Mouse (Mus musculus): Measurements from ENCODE around the gene Gpam. TPM values are rescaled to one million over a fixed set of nuclear protein-coding genes. Genes with fewer than 3 reads are reported as not detected.
"Not testable (repeated sequence)": the region's sequence is repeated elsewhere in the genome, so short reads cannot be mapped to it uniquely, and the experiment has no call there.

Gpam gene
- 26.9 and 27.1 TPM in 2 replicates for polyA plus RNA-seq (2016; fragmentation: Nextera tagmentation; extraction: Ambion mirVana)

DNA sequence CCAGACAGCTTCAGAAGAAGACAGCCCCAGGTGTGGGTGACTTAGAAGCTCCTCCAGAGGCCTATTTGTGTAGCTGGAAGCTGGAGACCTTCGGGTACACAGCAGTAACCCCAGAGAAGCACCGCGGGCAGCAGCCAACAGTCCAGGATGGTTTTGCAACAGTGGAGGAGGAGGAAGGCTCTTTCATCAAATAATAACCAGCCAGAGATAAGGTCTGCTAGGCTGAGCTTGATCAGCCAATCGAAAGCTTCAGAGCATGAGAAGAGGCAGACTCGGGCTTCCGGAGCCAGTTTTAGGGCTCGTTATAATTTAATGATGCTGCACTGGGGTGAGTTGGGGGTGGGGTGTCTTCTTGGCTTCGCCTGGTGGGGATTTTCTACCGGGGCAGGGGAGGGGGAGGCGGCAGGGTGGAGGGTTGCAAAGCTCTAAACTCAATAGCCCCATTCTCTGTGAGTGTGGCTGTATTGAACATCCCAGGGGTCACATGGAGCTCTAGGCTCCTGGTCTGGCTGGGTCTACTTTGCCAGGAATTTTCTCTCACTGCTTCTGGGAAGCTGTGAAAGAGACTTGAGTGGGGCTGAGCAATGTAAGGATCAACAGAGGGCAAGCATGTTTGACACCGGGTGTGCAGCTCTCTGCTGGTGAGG lies at the start of gene Gpam:
TSS of gene Gpam (minus strand) at position 167 of the 647 bp plus-strand sequence.
- Histone ChIP-seq H3K27ac (peak within 1 kb of the TSS; percentile 47), H3K9ac (no peak within 1 kb of the TSS; the same call in 1 of the 2 replicates), H3K36me3 (no peaks in the 10 kb centered on the region), H3K27me3 (replicated peaks) (no peaks in the 10 kb centered on the region), H3K4me1 (peaks cover 5% of the 10 kb centered on the region; the same call in 1 of the 2 replicates), H3K4me3 (peak within 1 kb of the TSS; percentile 45), H3K4me2 (peak within 1 kb of the TSS; percentile 47), H3K9me3 (replicated peaks) (no peaks in the 10 kb centered on the region)
- ATAC-seq = peak; percentile 58
- WGBS (ENCODE audit: insufficient replicate concordance) = 57% methylated on average over 11 of the region's 11 CpGs

DNA sequence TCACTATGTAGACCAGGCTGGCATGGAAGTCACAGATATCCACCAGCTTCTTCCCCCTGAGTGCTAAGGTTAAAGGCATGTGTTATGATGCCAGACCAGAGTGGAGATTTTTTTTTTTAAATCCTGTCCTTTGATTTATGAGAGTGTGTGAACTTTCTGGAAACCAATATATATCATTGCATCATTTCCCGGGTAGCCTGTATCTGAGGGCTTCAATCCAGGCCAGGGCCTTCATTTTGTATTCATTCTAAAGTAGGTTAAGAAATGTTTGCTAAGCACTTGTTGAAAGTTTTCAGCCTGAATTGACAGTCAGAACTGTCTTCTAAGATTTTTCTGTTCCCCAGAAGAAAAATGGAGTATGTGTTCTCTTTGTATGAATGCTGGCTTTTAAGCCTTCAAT lies 44.5 kb upstream of the Gpam start:
- Histone ChIP-seq H3K27me3 (replicated peaks) (no peaks in the 10 kb centered on the region), H3K9ac (no peak overlapping the region), H3K36me3 (no peaks in the 10 kb centered on the region), H3K9me3 (replicated peaks) (no peaks in the 10 kb centered on the region; the same call in 1 of the 2 replicates), H3K4me1 (no peaks in the 10 kb centered on the region), H3K27ac (no peak overlapping the region), H3K4me3 (no peak overlapping the region), H3K4me2 (no peak overlapping the region)
- ATAC-seq = no peak
- 63% methylated on average over 1 of the region's 1 CpGs for WGBS (ENCODE audit: insufficient replicate concordance)

DNA sequence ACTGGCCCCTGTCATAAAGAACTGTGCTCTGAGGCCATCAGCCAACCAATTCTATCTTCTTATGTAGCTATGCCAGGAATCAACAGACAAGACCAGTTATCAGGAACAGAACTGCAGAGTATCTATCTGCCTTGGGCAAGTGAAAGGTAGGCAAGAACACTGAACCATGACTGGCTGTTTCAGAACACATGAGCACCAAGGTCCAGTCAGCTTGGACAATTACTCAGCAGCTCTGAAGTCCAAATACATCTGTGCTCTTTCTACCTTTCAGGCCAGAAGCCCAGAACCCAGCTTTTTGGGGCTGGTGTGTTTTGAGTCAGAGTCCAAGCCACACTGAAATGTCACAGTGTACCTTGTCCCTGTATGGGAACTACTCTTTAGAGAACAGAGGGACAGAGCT lies 43.4 kb upstream of the Gpam start:
- Histone ChIP-seq H3K4me3 (no peak overlapping the region), H3K27ac (no peak overlapping the region), H3K27me3 (replicated peaks) (no peaks in the 10 kb centered on the region), H3K9ac (no peak overlapping the region), H3K4me2 (no peak overlapping the region), H3K4me1 (0 out of 2 replicates have a peak, but pooled peaks cover under 1% of the 10 kb centered on the region), H3K36me3 (no peaks in the 10 kb centered on the region), H3K9me3 (replicated peaks) (no peaks in the 10 kb centered on the region; the same call in 1 of the 2 replicates)
- ATAC-seq = no peak

DNA sequence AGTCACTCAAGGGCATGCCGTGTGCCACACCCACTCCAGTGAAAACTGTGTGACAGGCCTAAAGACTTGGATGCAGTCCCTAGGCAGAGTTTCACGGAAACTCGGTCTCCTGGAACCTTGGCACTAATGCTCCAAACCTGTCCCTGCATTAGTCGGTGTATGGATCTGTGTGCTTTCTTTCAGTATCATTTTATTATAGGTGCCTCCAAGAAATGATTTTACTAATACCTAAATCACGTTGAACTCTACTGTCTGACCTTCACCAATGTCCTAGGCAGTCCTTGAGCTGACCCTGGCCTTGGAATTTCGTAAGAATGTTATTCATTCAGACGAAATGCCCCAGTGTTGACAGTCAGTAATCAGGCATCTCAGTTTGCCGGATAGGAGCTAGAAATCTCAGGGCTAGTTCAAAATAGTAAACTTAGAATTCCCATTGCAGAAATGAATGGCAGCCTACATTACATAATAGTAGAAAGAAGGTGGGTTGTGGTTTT lies 42.2 kb upstream of the Gpam start:
- H3K27ac ChIP-seq; H3K27me3 ChIP-seq (replicated peaks); H3K4me3 ChIP-seq; H3K9me3 ChIP-seq (replicated peaks); ATAC-seq; H3K4me1 ChIP-seq; H3K4me2 ChIP-seq; H3K9ac ChIP-seq; H3K36me3 ChIP-seq: not testable (repeated sequence)
- WGBS (ENCODE audit: insufficient replicate concordance) = 65% methylated on average over 8 of the region's 8 CpGs

DNA sequence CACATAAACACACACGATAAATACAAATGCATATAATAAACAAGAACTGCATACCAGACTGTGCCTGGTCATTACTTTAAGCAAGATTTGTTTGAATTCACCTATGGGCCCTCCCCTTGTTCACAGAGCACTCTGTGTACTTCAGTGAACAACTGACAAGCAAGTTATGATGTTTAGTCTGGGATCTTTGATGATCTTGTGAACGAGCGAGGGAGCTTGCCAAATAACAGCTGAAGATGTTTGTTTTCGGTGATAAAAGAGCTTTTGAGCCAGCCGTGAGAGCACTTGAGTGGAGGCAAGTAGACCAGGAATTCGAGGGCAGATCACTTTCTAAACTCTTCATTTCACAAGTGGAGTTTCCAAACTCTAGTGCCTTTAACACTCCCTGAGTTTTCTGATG lies 41.3 kb upstream of the Gpam start:
- H3K9me3 ChIP-seq (replicated peaks) = no peaks in the 10 kb centered on the region; the same call in 1 of the 2 replicates
- no peak overlapping the region for H3K4me3 ChIP-seq
- no peaks in the 10 kb centered on the region for H3K36me3 ChIP-seq
- ATAC-seq = no peak
- peaks cover 3% of the 10 kb centered on the region; the same call in 1 of the 2 replicates for H3K4me1 ChIP-seq
- H3K4me2 ChIP-seq = no peak overlapping the region
- 63% methylated on average over 6 of the region's 6 CpGs for WGBS (ENCODE audit: insufficient replicate concordance)
- H3K27me3 ChIP-seq (replicated peaks) = no peaks in the 10 kb centered on the region
- H3K27ac ChIP-seq = no peak overlapping the region
- no peak overlapping the region for H3K9ac ChIP-seq

DNA sequence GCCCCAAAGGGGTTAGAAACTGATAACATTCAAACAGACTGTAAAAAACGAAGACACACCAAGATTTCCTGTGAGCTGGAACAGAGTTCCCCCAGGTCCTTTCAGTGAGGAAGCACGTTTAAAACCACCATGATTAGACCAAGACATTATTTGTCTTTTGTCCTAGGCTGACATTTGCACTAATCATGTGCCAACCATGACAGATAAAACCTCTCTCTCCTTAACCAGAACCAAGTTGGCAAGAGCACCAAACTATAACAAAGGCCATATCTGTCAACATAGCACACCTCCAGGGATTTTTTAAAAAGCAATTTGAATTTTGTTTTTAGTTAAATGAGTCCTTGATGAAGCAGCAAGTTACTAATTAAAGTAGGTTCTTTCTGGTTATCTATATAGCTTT lies 40.7 kb upstream of the Gpam start:
- no peak for ATAC-seq
- H3K27ac ChIP-seq = no peak overlapping the region
- H3K36me3 ChIP-seq = no peaks in the 10 kb centered on the region
- WGBS (ENCODE audit: insufficient replicate concordance) = 31% methylated on average over 2 of the region's 2 CpGs
- H3K4me3 ChIP-seq = no peak overlapping the region
- peaks cover 3% of the 10 kb centered on the region; the same call in 1 of the 2 replicates for H3K4me1 ChIP-seq
- no peak overlapping the region for H3K4me2 ChIP-seq
- no peaks in the 10 kb centered on the region; the same call in 1 of the 2 replicates for H3K9me3 ChIP-seq (replicated peaks)
- H3K27me3 ChIP-seq (replicated peaks) = no peaks in the 10 kb centered on the region
- no peak overlapping the region for H3K9ac ChIP-seq

DNA sequence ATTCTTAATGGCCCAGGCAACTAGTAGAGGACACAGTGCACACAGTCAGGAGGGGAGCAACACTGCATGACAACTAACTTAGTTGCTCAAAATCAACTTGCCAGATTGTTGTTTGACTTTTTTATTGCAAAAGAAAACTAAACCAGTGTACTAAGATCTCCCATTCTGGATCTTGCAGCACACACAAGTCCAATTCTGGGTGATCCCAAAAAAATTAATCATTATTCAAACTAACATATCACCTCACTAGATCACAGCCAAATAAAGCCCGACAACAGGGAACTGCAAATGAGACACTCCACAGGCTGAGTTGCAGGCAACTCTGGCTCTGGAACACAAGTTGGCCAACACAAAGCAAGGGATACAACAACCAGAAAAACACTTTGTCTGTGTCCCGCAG lies 39.7 kb upstream of the Gpam start:
- Histone ChIP-seq H3K27ac (no peak overlapping the region), H3K4me3 (no peak overlapping the region), H3K9me3 (replicated peaks) (no peaks in the 10 kb centered on the region; the same call in 1 of the 2 replicates), H3K9ac (no peak overlapping the region), H3K4me2 (no peak overlapping the region), H3K27me3 (replicated peaks) (no peaks in the 10 kb centered on the region), H3K4me1 (peaks cover 3% of the 10 kb centered on the region; the same call in 1 of the 2 replicates), H3K36me3 (no peaks in the 10 kb centered on the region)
- no peak for ATAC-seq
- 64% methylated on average over 2 of the region's 2 CpGs for WGBS (ENCODE audit: insufficient replicate concordance)

DNA sequence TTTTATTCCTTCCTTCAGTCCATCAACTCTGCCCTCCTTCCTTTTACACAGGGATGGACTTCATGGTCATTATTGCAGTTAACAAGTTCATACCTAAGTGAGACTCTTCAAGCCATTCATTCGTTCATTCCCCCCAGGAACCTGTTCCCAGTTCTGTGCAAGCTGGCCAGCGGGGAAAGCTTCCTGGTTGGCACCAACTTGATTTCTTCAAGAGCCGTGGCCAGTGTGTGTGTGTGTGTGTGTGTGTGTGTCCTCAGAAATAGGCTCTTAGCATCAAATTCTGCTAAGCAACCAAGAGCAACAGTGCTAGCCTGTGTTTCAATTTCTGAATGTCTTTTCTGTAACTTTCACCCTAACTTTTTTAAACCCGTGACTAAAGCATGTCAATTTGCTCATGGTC lies 38.9 kb upstream of the Gpam start:
- Histone ChIP-seq H3K27me3 (replicated peaks) (no peaks in the 10 kb centered on the region), H3K4me3 (no peak overlapping the region), H3K36me3 (no peaks in the 10 kb centered on the region), H3K9me3 (replicated peaks) (no peaks in the 10 kb centered on the region; the same call in 1 of the 2 replicates), H3K4me2 (no peak overlapping the region), H3K4me1 (peaks cover 3% of the 10 kb centered on the region; the same call in 1 of the 2 replicates), H3K27ac (no peak overlapping the region), H3K9ac (no peak overlapping the region)
- 60% methylated on average over 4 of the region's 4 CpGs for WGBS (ENCODE audit: insufficient replicate concordance)
- no peak for ATAC-seq

DNA sequence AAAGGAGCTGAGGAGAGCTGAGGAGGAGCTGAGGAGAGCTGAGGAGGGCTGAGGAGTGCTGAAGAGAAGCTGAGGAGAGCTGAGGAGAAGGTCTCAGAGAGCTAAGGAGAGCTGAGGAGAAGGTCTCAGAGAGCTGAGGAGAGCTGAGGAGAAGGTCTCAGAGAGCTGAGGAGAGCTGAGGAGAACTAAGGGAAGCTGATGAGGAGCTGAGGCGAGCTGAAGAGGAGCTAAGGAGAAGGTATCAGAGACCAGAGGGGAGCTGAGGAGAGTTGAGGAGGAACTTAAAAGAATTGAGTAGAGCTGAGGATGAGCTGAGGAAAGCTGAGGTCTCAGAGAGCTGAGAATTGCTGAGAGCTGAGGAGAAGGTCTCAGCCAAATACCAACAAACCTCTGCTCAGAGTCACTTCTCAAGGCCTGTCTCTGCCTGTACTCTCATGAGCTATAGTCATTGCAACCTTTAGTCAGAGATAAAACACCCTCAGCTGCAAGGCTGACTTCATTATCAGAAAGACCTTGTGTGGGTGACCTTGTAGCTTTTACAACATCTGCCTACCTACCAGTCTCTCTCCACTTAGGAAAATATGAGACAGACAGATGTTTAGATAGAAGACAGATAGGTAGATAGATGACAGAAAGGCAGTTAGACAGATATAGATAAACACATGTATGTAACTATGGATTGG lies 38.3 kb upstream of the Gpam start:
- no peaks in the 10 kb centered on the region; the same call in 1 of the 2 replicates for H3K9me3 ChIP-seq (replicated peaks)
- no peak overlapping the region for H3K27ac ChIP-seq
- H3K4me3 ChIP-seq = no peak overlapping the region
- no peaks in the 10 kb centered on the region for H3K27me3 ChIP-seq (replicated peaks)
- ATAC-seq = no peak
- H3K4me2 ChIP-seq = no peak overlapping the region
- peaks cover 3% of the 10 kb centered on the region; the same call in 1 of the 2 replicates for H3K4me1 ChIP-seq
- H3K36me3 ChIP-seq = no peaks in the 10 kb centered on the region
- H3K9ac ChIP-seq = no peak overlapping the region
- WGBS (ENCODE audit: insufficient replicate concordance) = 82% methylated on average over 1 of the region's 1 CpGs

DNA sequence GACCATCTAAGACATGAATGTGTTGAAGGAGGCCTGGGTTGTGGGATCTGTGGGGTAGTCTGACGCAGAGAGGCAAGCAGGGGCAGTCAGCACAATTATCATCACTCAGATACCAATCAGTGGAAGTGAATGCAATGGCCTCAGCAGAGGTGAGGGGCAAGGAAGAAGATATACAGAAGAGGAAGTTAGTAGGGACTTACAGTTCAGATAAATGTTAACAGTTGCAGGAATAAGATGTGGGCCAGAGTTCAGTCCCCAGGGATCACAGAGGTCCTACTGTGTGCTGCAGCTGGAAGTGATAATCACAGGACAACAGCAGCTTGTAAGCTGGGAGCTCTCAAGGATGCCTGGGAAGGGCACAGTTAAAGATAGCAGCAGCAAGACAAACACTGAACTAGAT lies 37.1 kb upstream of the Gpam start:
- Histone ChIP-seq H3K36me3 (no peaks in the 10 kb centered on the region), H3K9ac (no peak overlapping the region), H3K27me3 (replicated peaks) (no peaks in the 10 kb centered on the region), H3K27ac (no peak overlapping the region), H3K4me1 (peaks cover 3% of the 10 kb centered on the region; the same call in 1 of the 2 replicates), H3K4me3 (no peak overlapping the region), H3K9me3 (replicated peaks) (no peaks in the 10 kb centered on the region), H3K4me2 (no peak overlapping the region)
- 22% methylated on average over 1 of the region's 1 CpGs for WGBS (ENCODE audit: insufficient replicate concordance)
- no peak for ATAC-seq

DNA sequence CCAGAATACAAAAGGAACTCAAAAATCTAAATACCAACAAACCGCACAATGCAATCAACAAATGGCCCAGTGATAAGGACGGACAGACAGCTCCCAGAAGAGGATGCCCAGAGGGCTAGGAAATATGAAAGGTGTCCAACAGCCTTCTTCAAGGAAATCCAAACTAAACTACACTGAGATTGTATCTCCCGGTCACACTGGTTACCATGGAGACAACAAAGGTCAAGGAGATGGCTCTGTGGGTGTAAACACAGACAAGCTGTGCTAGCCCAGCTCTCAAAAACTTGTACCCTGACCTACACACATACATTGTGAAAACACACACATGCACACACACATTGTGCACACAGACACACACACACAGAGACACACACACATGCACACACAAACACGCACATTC lies 35.2 kb upstream of the Gpam start:
- no peak overlapping the region for H3K9ac ChIP-seq
- H3K36me3 ChIP-seq = no peaks in the 10 kb centered on the region
- H3K9me3 ChIP-seq (replicated peaks) = no peaks in the 10 kb centered on the region
- no peak overlapping the region for H3K4me2 ChIP-seq
- WGBS (ENCODE audit: insufficient replicate concordance) = 55% methylated on average over 4 of the region's 4 CpGs
- no peaks in the 10 kb centered on the region for H3K27me3 ChIP-seq (replicated peaks)
- H3K4me3 ChIP-seq = no peak overlapping the region
- H3K4me1 ChIP-seq = peaks cover 3% of the 10 kb centered on the region; the same call in 1 of the 2 replicates
- H3K27ac ChIP-seq = no peak overlapping the region
- no peak for ATAC-seq

DNA sequence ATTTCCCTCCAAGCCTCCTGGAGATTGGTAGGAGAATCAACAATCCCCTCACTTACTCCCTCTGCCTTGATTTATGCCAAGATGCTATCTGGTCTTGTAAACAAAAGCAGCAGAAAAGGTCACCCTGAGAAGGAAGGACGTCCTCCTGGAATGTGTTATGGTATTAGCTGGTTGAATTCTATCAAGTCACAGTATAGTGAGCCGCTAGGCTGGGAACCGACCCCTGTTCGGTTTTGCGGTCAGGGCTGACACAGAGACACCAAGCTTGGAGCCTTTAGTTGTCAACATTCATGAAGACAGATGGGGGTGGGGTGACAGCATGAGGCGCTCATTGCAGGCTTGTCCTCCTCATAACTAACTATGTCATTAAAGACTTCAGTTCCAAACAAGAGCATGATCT lies 32.8 kb upstream of the Gpam start:
- 62% methylated on average over 6 of the region's 6 CpGs for WGBS (ENCODE audit: insufficient replicate concordance)
- H3K27me3 ChIP-seq (replicated peaks) = no peaks in the 10 kb centered on the region
- H3K4me2 ChIP-seq = no peak overlapping the region
- H3K9me3 ChIP-seq (replicated peaks) = no peaks in the 10 kb centered on the region
- H3K36me3 ChIP-seq = no peaks in the 10 kb centered on the region
- no peak overlapping the region for H3K4me3 ChIP-seq
- ATAC-seq = no peak
- H3K9ac ChIP-seq = no peak overlapping the region
- H3K27ac ChIP-seq = no peak overlapping the region
- H3K4me1 ChIP-seq = no peaks in the 10 kb centered on the region
